Mouse (Mus musculus): ENCODE results near the gene Trim46.

DNA sequence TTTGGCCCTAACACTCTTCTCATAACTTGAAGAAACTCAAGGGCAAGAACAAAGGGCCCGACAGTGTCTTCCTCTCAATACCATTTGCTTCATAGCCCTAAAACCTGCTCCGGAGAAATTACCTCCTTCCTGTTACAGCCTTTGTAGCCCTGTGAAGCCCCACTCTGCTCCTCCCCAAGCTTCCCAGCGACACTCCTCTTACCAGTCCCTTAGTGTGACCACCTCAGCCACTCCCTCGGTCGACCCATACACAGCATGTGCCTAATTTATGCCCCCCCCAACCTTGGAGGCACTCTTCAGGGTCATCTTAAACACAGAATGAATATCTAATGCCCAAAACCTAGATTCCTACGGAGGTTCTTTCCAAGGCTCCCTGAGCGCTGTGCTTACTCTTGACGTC lies 32.5 kb upstream of the Trim46 start:
- no peak for TF ChIP-seq CTCF (IDR thresholded peaks at IDR 0.05; ENCODE audit: low read depth)
- TF ChIP-seq EP300 (IDR thresholded peaks at IDR 0.05; ENCODE audit: low read depth) = no peak

Measured in liver, embryonic 14.5 days (tissue).